Mouse (Mus musculus) adrenal gland, adult 2 months (tissue): ENCODE data around the gene Pear1. TPM values are rescaled to one million over a fixed set of nuclear protein-coding genes. Genes with fewer than 3 reads are reported as not detected.

Experiments used
- DNase-seq: peaks from one replicate; pipeline ENCODE4 v3.0.0; 2021
- polyA plus RNA-seq: library from polyadenylated mRNA; depleted of rRNA; stranded (reverse); fragments of >200 nt; gene quantifications from 2 replicates; pipeline ENCODE4 v1.2.3, GENCODE M21; 2012
- total RNA-seq, 2 experiments: library from RNA; stranded (reverse); gene quantifications; 2 replicates each; pipeline ENCODE4 v1.2.3; 2021

The Pear1 gene
- total and polyA plus RNA-seq, 3 experiments: 20.0 to 63.3 (median 23.9) TPM

GRCm38 (mm10) chr3:87765091-87765490 is 59.0 kb downstream of the Pear1 start:
- peak; percentile 68 for DNase-seq

DNA sequence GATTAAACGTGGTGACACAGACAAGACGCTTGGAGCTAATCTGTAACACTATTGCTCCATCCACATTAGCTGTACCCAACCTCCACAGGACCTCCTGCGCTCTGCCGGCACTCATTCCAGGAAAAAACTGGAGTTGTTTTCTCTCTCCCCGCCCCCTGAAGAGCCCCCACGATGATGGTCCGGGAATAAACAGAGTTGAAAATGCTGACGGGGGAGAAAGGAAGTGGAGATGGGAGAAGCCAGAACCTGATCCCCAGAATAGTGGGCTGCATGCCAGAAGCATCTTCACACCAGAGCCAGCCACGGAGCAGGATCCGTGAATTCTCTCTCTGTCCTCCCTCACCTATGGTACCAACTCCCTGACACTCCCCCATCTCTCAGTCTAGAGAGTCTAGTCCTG is 59.6 kb downstream of the Pear1 start:
- no peak for DNase-seq

GRCm38 (mm10) chr3:87763683-87764289 is 60.3 kb downstream of the Pear1 start:
- peak; percentile 75 for DNase-seq

- DNase-seq: no peak
These were observed 60.9 kb downstream of the Pear1 start for GRCm38 (mm10) chr3:87763202-87763601.

GRCm38 (mm10) chr3:87761408-87762375 is 62.4 kb downstream of the Pear1 start:
- DNase-seq: no peak

GRCm38 (mm10) chr3:87758641-87759040 is 65.5 kb downstream of the Pear1 start:
- peak; percentile 52 for DNase-seq

- no peak for DNase-seq
These were observed 67.6 kb downstream of the Pear1 start for GRCm38 (mm10) chr3:87756488-87756887.

DNA sequence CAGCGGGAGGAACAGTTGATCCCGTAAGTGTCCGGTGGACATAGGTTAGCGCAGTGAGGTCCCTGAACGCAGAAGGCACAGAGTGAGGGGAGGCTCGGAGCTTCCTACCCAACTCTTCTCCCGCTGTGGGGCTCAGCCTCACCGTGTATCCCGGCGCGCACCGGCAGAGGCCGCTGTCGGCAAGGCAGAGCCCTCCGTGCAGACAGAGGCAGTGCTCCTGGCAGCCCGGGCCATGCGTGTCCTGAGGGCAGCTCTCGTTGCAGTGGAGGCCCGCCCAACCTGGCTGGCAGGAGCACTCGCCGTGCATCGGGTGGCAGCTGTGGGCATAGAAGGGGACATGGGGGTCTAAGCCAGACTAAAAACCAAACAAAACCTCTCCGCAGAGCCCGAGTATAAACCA is 68.1 kb downstream of the Pear1 start:
- peak; percentile 91 for DNase-seq

GRCm38 (mm10) chr3:87753829-87754228 is 70.3 kb downstream of the Pear1 start:
- DNase-seq: no peak

GRCm38 (mm10) chr3:87752567-87752966 is 71.5 kb downstream of the Pear1 start:
- DNase-seq: no peak

DNA sequence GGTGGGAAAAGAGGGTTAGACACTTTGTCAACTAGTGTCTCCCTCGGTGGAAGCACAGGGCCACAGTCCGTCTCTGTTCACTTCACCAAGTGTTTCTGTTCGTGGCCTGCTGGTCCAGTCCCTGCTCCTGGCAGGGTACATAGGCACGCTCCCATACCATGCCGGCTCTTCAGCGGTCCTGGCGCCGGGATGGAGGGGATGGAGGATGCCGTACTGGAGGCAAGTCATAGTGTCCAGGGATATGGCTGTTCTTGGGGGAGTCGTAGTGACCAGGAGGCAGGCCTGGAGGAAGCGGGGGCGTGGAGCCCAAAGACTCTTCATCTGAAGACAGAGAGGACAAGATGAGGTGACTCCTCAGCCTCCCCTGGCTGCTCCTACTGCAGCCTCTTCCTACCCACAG is 74.1 kb downstream of the Pear1 start:
- DNase-seq: no peak

DNA sequence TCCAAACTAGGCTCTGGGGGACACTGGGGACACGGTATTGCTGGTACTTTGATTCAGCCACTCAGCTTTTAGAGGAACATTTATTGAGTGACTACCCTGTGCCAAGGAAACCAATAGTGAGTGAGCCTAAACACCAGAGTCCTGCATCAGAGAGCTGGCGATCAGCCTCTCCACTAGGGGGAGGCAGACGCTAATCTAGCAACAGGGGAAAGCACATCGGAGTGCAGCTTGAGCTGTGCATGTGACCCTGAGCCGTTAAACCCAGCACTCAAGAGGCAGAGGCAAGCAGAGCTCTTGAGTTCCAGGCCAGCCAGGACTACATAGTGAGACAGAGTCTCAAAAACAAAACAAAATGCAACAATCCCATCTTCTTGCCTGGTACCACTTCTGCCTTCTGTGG is 75.1 kb downstream of the Pear1 start:
- peak; percentile 75 for DNase-seq

DNA sequence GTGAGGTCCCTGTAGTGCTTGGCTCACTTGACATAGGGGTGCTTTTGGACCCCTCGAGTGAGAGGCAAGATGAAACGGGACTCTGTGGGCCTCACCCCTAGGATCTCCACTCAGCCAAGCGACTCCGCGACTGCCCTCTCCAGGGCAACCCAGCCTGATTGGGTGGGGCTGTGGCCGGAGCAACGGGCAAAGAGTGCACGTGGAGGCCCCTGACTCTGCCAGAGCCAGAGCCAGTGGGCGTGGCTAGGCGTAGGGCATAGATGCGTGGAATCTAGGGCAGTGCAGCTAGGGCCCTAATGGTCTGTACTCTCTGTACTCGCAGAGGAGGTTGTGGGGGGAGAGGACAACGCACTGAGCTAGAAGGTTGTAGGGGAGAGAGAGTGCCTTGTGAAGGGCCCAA is 75.7 kb downstream of the Pear1 start, which contains the start of gene Lrrc71:
Lrrc71 (minus strand) TSS at position 195 of the 400 bp plus-strand sequence.
- DNase-seq: no peak

GRCm38 (mm10) chr3:87745036-87745659 is 79.0 kb downstream of the Pear1 start:
- no peak for DNase-seq

- no peak for DNase-seq
These were observed 80.2 kb downstream of the Pear1 start for GRCm38 (mm10) chr3:87743927-87744326.

DNA sequence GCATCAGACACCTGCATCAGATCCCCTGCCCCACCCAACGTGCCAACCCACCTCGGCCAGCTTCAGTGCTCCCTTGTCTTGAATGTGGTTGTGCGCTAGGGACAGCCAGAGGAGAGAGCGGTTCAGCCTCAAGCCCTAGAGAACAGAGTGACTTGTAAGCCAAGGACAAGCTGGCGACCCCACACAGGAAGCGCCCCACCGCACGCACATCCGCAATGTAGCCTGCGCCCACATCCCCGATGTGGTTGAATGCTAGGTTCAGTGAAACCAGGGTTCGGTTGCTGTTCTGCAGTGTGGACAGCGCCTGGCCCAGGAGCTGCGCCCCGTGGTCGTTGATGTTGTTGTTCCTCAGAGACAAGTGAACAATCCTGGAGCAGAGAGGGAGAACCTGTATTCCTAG is 81.4 kb downstream of the Pear1 start:
- DNase-seq: no peak

- DNase-seq: peak; percentile 56
These were observed 82.1 kb downstream of the Pear1 start for GRCm38 (mm10) chr3:87742013-87742412.

DNA sequence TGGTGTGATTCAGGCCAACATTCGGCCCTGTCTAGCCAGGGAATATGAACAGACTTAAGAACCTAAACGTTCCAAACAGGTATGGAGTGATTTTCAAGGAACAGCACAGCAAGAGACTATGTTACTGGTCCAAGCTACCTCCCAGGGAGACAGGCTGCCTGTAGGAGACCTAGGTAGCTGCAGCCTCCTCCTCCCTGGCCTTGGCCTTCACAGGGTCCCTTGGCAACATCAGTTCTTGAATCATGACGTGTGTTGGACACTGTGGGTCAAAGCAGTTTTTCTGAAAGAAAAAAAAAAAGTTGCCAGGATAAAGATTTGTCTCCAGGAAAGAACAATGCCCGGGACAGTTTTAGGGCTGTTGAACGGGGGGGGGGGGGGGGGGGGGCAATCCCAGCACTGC is 85.2 kb downstream of the Pear1 start:
- peak; percentile 78 for DNase-seq

GRCm38 (mm10) chr3:87735335-87735734 is 88.8 kb downstream of the Pear1 start:
- DNase-seq: no peak

DNA sequence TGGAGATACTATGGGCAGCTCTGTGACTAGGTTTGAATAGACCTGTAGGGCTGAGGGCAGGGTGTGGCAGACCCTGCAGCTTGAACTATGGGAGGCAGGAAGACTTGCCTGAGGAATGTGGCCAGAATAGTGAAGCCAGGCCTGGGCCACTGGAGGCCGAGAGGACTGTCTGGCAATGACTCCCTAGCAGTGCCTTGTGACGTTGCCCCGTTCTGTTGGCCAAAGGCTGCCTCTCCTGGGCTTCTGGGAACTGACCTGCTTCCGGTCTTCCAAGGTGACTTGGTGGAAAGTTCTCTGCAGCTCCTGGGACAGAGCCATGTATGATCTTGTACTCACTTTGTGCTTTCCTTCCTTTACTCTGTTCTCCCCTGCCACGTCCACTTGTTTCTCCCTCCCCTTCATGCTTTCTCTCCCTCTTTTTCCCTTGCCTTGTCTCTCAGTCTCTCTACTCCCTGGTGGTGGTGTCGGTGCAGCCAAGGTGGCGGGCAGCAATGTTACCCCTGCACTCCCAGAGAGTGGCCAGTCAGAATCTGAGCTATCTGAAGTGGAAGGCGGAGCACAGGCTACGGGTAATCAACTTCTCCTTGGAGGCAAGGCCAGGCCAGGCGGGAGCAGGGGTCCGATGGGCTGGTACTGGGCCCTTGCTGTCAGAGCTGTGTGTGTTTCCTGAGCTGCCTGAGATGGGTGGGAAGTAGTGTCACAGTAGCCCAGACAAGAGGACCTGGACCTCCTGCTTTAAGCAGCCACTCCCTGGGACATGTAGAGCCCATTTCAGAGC is 89.9 kb downstream of the Pear1 start:
- DNase-seq: peak; percentile 32

DNA sequence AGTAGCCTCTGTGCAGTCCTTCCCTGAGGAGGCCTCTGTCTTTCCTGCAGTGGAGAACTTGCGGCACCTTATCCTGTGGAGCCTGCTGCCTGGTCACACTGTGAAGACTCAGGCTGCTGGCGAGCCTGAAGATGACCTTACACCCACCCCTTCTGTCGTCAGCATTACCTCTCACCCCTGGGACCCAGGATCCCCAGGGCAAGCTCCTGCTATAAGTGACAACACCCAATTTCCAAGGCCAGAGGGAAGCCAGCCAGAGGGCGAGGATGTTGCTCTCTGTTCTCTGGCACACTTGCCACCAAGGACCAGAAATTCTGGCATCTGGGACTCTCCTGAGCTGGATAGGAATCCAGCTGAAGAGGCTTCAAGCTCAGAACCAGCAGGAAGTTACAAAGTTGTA is 91.0 kb downstream of the Pear1 start:
- peak; percentile 51 for DNase-seq

- no peak for DNase-seq
These were observed 95.4 kb downstream of the Pear1 start for GRCm38 (mm10) chr3:87728696-87729095.
